Mouse (Mus musculus): ENCODE results near the gene Sh2d3c. TPM values are rescaled to one million over a fixed set of nuclear protein-coding genes. Genes with fewer than 3 reads are reported as not detected.
A peak's percentile ranks its signal among the peaks of the same experiment; 100 is the strongest.

The Sh2d3c gene
- polyA plus RNA-seq, 1 experiment from 2014 or later, result 46.2 TPM

GRCm38 (mm10) chr2:32779131-32779530 lies 58.3 kb downstream of the Sh2d3c start:
- 12% methylated on average over 8 of the region's 8 CpGs for WGBS
- H3K9me3 ChIP-seq (ENCODE audit: control insufficient read depth, low read length), result no peaks in the 10 kb centered on the region
- no peaks in the 10 kb centered on the region for H3K27me3 ChIP-seq (ENCODE audit: control insufficient read depth, insufficient read depth, low read depth, low read length)
- H3K4me3 ChIP-seq (ENCODE audit: low read length), result no peak overlapping the region
- H3K27ac ChIP-seq (ENCODE audit: low read length), result no peak overlapping the region
- H3K9ac ChIP-seq (ENCODE audit: low read length), result no peak overlapping the region
- no peak overlapping the region for H3K4me2 ChIP-seq (ENCODE audit: low read depth, low read length)
- ATAC-seq (ENCODE audit: low read depth), result no peak
- H3K4me1 ChIP-seq (replicated peaks; ENCODE audit: control insufficient read depth, insufficient read depth, low read length), result peaks cover 11% of the 10 kb centered on the region
- no peaks in the 10 kb centered on the region for H3K36me3 ChIP-seq (ENCODE audit: control insufficient read depth, insufficient read depth, low read length)

GRCm38 (mm10) chr2:32779714-32780113 lies 58.9 kb downstream of the Sh2d3c start:
- H3K9ac ChIP-seq (ENCODE audit: low read length), result no peak overlapping the region
- ATAC-seq (ENCODE audit: low read depth), result no peak
- H3K27ac ChIP-seq (ENCODE audit: low read length), result no peak overlapping the region
- peaks cover 11% of the 10 kb centered on the region for H3K4me1 ChIP-seq (replicated peaks; ENCODE audit: control insufficient read depth, insufficient read depth, low read length)
- no peaks in the 10 kb centered on the region for H3K36me3 ChIP-seq (ENCODE audit: control insufficient read depth, insufficient read depth, low read length)
- H3K4me2 ChIP-seq (ENCODE audit: low read depth, low read length), result no peak overlapping the region
- H3K27me3 ChIP-seq (ENCODE audit: control insufficient read depth, insufficient read depth, low read depth, low read length), result no peaks in the 10 kb centered on the region
- H3K4me3 ChIP-seq (ENCODE audit: low read length), result no peak overlapping the region
- H3K9me3 ChIP-seq (ENCODE audit: control insufficient read depth, low read length), result no peaks in the 10 kb centered on the region
- 86% methylated on average over 6 of the region's 6 CpGs for WGBS

GRCm38 (mm10) chr2:32781710-32782109 lies 60.9 kb downstream of the Sh2d3c start:
- Histone ChIP-seq H3K9me3 (ENCODE audit: control insufficient read depth, low read length) (no peaks in the 10 kb centered on the region), H3K27me3 (ENCODE audit: control insufficient read depth, insufficient read depth, low read depth, low read length) (no peaks in the 10 kb centered on the region), H3K4me1 (replicated peaks; ENCODE audit: control insufficient read depth, insufficient read depth, low read length) (no peaks in the 10 kb centered on the region), H3K27ac (ENCODE audit: low read length) (no peak overlapping the region), H3K4me2 (ENCODE audit: low read depth, low read length) (no peak overlapping the region), H3K4me3 (ENCODE audit: low read length) (no peak overlapping the region), H3K36me3 (ENCODE audit: control insufficient read depth, insufficient read depth, low read length) (no peaks in the 10 kb centered on the region), H3K9ac (ENCODE audit: low read length) (no peak overlapping the region)
- WGBS, result 68% methylated on average over 6 of the region's 6 CpGs
- no peak for ATAC-seq (ENCODE audit: low read depth)

- Histone ChIP-seq H3K9ac (ENCODE audit: low read length) (no peak within 1 kb of the TSS), H3K27me3 (ENCODE audit: control insufficient read depth, insufficient read depth, low read depth, low read length) (no peaks in the 10 kb centered on the region), H3K4me3 (ENCODE audit: low read length) (no peak within 1 kb of the TSS), H3K36me3 (ENCODE audit: control insufficient read depth, insufficient read depth, low read length) (no peaks in the 10 kb centered on the region; the same call in 1 of the 2 replicates), H3K4me1 (replicated peaks; ENCODE audit: control insufficient read depth, insufficient read depth, low read length) (peaks cover 3% of the 10 kb centered on the region; the same call in 1 of the 2 replicates), H3K27ac (ENCODE audit: low read length) (no peak within 1 kb of the TSS), H3K9me3 (ENCODE audit: control insufficient read depth, low read length) (no peaks in the 10 kb centered on the region), H3K4me2 (ENCODE audit: low read depth, low read length) (no peak within 1 kb of the TSS)
- 41% methylated on average over 4 of the region's 4 CpGs for WGBS
- ATAC-seq (ENCODE audit: low read depth), result no peak
Measured at GRCm38 (mm10) chr2:32784048-32784681, 63.3 kb downstream of the Sh2d3c start, which contains the start of gene Cfap157. Gene Cfap157, minus strand, starts transcription at chr2:32784428.

- Histone ChIP-seq H3K36me3 (ENCODE audit: control insufficient read depth, insufficient read depth, low read length) (no peaks in the 10 kb centered on the region; the same call in 1 of the 2 replicates), H3K9ac (ENCODE audit: low read length) (no peak overlapping the region), H3K27me3 (ENCODE audit: control insufficient read depth, insufficient read depth, low read depth, low read length) (no peaks in the 10 kb centered on the region), H3K27ac (ENCODE audit: low read length) (no peak overlapping the region), H3K4me2 (ENCODE audit: low read depth, low read length) (no peak overlapping the region), H3K9me3 (ENCODE audit: control insufficient read depth, low read length) (no peaks in the 10 kb centered on the region), H3K4me1 (replicated peaks; ENCODE audit: control insufficient read depth, insufficient read depth, low read length) (peaks cover 16% of the 10 kb centered on the region), H3K4me3 (ENCODE audit: low read length) (no peak overlapping the region)
- no peak for ATAC-seq (ENCODE audit: low read depth)
- WGBS, result 58% methylated on average over 6 of the region's 6 CpGs
Measured at GRCm38 (mm10) chr2:32787176-32787575, 66.3 kb downstream of the Sh2d3c start.

- H3K4me3 ChIP-seq (ENCODE audit: low read length), result no peak overlapping the region
- no peaks in the 10 kb centered on the region; the same call in 1 of the 2 replicates for H3K36me3 ChIP-seq (ENCODE audit: control insufficient read depth, insufficient read depth, low read length)
- H3K4me1 ChIP-seq (replicated peaks; ENCODE audit: control insufficient read depth, insufficient read depth, low read length), result peaks cover 16% of the 10 kb centered on the region
- no peaks in the 10 kb centered on the region for H3K27me3 ChIP-seq (ENCODE audit: control insufficient read depth, insufficient read depth, low read depth, low read length)
- peak; percentile 29; the same call in 1 of the 2 replicates for ATAC-seq (ENCODE audit: low read depth)
- H3K4me2 ChIP-seq (ENCODE audit: low read depth, low read length), result no peak overlapping the region
- no peaks in the 10 kb centered on the region for H3K9me3 ChIP-seq (ENCODE audit: control insufficient read depth, low read length)
- WGBS, result 37% methylated on average over 2 of the region's 2 CpGs
- H3K27ac ChIP-seq (ENCODE audit: low read length), result no peak overlapping the region
- H3K9ac ChIP-seq (ENCODE audit: low read length), result 0 out of 2 replicates have a peak overlapping the region, but pooled peaks have one; percentile 14
Measured at GRCm38 (mm10) chr2:32788581-32788980, 67.7 kb downstream of the Sh2d3c start.

GRCm38 (mm10) chr2:32791297-32791696 lies 70.4 kb downstream of the Sh2d3c start:
- WGBS, result 34% methylated on average over 6 of the region's 6 CpGs
- ATAC-seq (ENCODE audit: low read depth), result peak; percentile 72
- Histone ChIP-seq H3K4me3 (ENCODE audit: low read length) (no peak overlapping the region), H3K4me1 (replicated peaks; ENCODE audit: control insufficient read depth, insufficient read depth, low read length) (peaks cover 16% of the 10 kb centered on the region), H3K9me3 (ENCODE audit: control insufficient read depth, low read length) (no peaks in the 10 kb centered on the region), H3K27me3 (ENCODE audit: control insufficient read depth, insufficient read depth, low read depth, low read length) (no peaks in the 10 kb centered on the region), H3K36me3 (ENCODE audit: control insufficient read depth, insufficient read depth, low read length) (peaks cover 2% of the 10 kb centered on the region; the same call in 1 of the 2 replicates), H3K4me2 (ENCODE audit: low read depth, low read length) (no peak overlapping the region), H3K9ac (ENCODE audit: low read length) (no peak overlapping the region), H3K27ac (ENCODE audit: low read length) (peak overlapping the region; percentile 21)

GRCm38 (mm10) chr2:32795748-32796418 lies 75.0 kb downstream of the Sh2d3c start:
- Histone ChIP-seq H3K4me3 (ENCODE audit: low read length) (no peak overlapping the region), H3K9me3 (ENCODE audit: control insufficient read depth, low read length) (no peaks in the 10 kb centered on the region), H3K36me3 (ENCODE audit: control insufficient read depth, insufficient read depth, low read length) (peaks cover 5% of the 10 kb centered on the region; the same call in 1 of the 2 replicates), H3K4me2 (ENCODE audit: low read depth, low read length) (no peak overlapping the region), H3K27me3 (ENCODE audit: control insufficient read depth, insufficient read depth, low read depth, low read length) (no peaks in the 10 kb centered on the region), H3K4me1 (replicated peaks; ENCODE audit: control insufficient read depth, insufficient read depth, low read length) (peaks cover 11% of the 10 kb centered on the region), H3K27ac (ENCODE audit: low read length) (no peak overlapping the region), H3K9ac (ENCODE audit: low read length) (no peak overlapping the region)
- ATAC-seq (ENCODE audit: low read depth), result no peak
- 86% methylated on average over 13 of the region's 13 CpGs for WGBS

GRCm38 (mm10) chr2:32798251-32798962 lies 77.6 kb downstream of the Sh2d3c start:
- Histone ChIP-seq H3K27me3 (ENCODE audit: control insufficient read depth, insufficient read depth, low read depth, low read length) (no peaks in the 10 kb centered on the region), H3K27ac (ENCODE audit: low read length) (no peak overlapping the region), H3K4me3 (ENCODE audit: low read length) (no peak overlapping the region), H3K9ac (ENCODE audit: low read length) (no peak overlapping the region), H3K4me2 (ENCODE audit: low read depth, low read length) (no peak overlapping the region), H3K9me3 (ENCODE audit: control insufficient read depth, low read length) (no peaks in the 10 kb centered on the region), H3K4me1 (replicated peaks; ENCODE audit: control insufficient read depth, insufficient read depth, low read length) (no peaks in the 10 kb centered on the region), H3K36me3 (ENCODE audit: control insufficient read depth, insufficient read depth, low read length) (peaks cover 5% of the 10 kb centered on the region; the same call in 1 of the 2 replicates)
- ATAC-seq (ENCODE audit: low read depth), result no peak
- 46% methylated on average over 10 of the region's 10 CpGs for WGBS

Measured in lung, embryonic 16.5 days (tissue).